Mouse (Mus musculus): Measurements from ENCODE around the gene Frmpd2. TPM values are rescaled to one million over a fixed set of nuclear protein-coding genes. Genes with fewer than 3 reads are reported as not detected.

Gene Frmpd2
- total and polyA plus RNA-seq, 3 experiments = 0.11 TPM; not detected in 2

DNA sequence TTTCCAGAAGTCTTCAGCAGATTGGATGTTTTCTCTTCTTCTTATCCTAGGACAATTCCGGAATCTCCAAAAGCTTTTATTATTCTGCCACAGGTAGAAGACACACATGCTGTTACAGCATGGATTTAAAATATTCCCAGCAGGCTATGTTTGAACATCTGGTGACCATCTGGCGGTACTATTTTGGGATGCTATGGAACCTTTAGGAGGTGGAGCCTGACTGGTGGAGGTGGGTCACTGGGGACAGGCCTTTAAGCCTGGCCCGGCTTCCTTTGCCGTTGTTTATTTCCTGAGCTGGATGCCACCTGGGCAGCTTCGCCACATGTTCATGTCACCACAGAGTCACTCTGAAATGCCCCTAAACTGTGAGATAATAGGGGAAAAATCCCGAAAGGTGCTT is 3.7 kb upstream of the Frmpd2 start:
- ATAC-seq (ENCODE audit: extremely low read depth, insufficient number of reproducible peaks, low FRiP score, poor library complexity, severe bottlenecking) (no peak), DNase-seq (ENCODE audit: low spot score) (no peak)
- TF ChIP-seq POLR2AphosphoS5 (IDR thresholded peaks at IDR 0.05; ENCODE audit: insufficient replicate concordance, low read depth, low read length) (no peak), TAL1 (conservative IDR thresholded peaks at IDR 0.05; ENCODE audit: low read depth, low read length) (no peak), GATA1 (IDR thresholded peaks at IDR 0.05; ENCODE audit: borderline replicate concordance, low read length) (no peak), GATA2 (IDR thresholded peaks at IDR 0.05; ENCODE audit: borderline replicate concordance, low read depth, low read length) (no peak), CTCF (IDR thresholded peaks at IDR 0.05; ENCODE audit: low read depth, low read length) (no peak)

GRCm38 (mm10) chr14:33474461-33474860 is 3.0 kb downstream of the Frmpd2 start:
- TF ChIP-seq GATA1 (IDR thresholded peaks at IDR 0.05; ENCODE audit: borderline replicate concordance, low read length) = no peak
- no peak for TF ChIP-seq POLR2AphosphoS5 (IDR thresholded peaks at IDR 0.05; ENCODE audit: insufficient replicate concordance, low read depth, low read length)
- no peak for TF ChIP-seq TAL1 (conservative IDR thresholded peaks at IDR 0.05; ENCODE audit: low read depth, low read length)
- no peak for TF ChIP-seq CTCF (IDR thresholded peaks at IDR 0.05; ENCODE audit: low read depth, low read length)
- no peak for TF ChIP-seq GATA2 (IDR thresholded peaks at IDR 0.05; ENCODE audit: borderline replicate concordance, low read depth, low read length)
- Histone ChIP-seq H3K36me3 (replicated peaks) (no peaks in the 10 kb centered on the region), H3K9me3 (replicated peaks) (no peaks in the 10 kb centered on the region), H3K27me3 (ENCODE audit: insufficient read depth, low read length) (0 out of 2 replicates have a peak, but pooled peaks cover 2% of the 10 kb centered on the region), H3K4me3 (ENCODE audit: low read depth, low read length) (no peak overlapping the region), H3K4me1 (ENCODE audit: insufficient read depth, low read depth, low read length) (no peaks in the 10 kb centered on the region)
- DNase-seq (ENCODE audit: low spot score) = no peak
- ATAC-seq (ENCODE audit: extremely low read depth, insufficient number of reproducible peaks, low FRiP score, poor library complexity, severe bottlenecking) = no peak

More for the DNA sequence above, 3.7 kb upstream of the Frmpd2 start:
- Histone ChIP-seq H3K36me3 (replicated peaks) (no peaks in the 10 kb centered on the region), H3K4me1 (ENCODE audit: insufficient read depth, low read depth, low read length) (no peaks in the 10 kb centered on the region), H3K9me3 (replicated peaks) (no peaks in the 10 kb centered on the region), H3K4me3 (ENCODE audit: low read depth, low read length) (no peak overlapping the region), H3K27me3 (ENCODE audit: insufficient read depth, low read length) (0 out of 2 replicates have a peak, but pooled peaks cover 2% of the 10 kb centered on the region)

DNA sequence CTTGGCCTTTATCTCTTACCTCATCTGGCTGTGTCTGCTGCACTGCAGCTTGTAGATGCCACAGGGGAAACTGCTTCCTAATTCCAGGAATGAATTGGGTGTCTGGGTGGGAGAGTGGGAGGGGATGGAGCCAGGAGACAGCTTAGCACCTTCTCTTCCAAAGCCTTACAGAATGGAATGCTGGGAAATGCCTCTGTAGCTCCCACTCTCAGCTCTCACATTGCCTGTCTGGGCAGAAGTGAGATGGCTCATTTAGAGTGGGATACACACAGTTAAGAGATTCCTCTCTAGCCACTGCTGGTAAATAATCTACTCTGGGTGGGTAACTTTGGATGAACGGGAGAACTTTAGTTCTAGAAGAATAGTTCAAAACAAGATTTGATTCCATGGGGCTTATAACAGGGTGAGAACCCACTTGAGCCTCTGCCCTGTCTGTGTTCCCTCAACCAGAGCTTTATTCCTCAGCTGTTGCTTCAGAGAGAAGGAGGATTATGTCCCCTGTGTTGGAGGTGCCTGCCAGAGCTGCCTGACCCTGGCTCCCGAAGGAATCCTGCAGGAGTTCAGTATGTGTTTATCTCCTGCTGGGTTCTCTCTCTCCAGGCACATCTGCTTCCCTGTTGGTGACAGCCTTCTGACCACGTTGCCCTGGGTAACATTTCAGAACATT is 4.7 kb downstream of the Frmpd2 start:
- TF ChIP-seq CTCF (IDR thresholded peaks at IDR 0.05; ENCODE audit: low read depth, low read length) (no peak), GATA1 (IDR thresholded peaks at IDR 0.05; ENCODE audit: borderline replicate concordance, low read length) (no peak)
- ATAC-seq (ENCODE audit: extremely low read depth, insufficient number of reproducible peaks, low FRiP score, poor library complexity, severe bottlenecking) (no peak), DNase-seq (ENCODE audit: low spot score) (no peak)

GRCm38 (mm10) chr14:33481991-33482390 is 10.5 kb downstream of the Frmpd2 start:
- ATAC-seq (ENCODE audit: extremely low read depth, insufficient number of reproducible peaks, low FRiP score, poor library complexity, severe bottlenecking) (no peak), DNase-seq (ENCODE audit: low spot score) (no peak)
- H3K4me1 ChIP-seq (ENCODE audit: insufficient read depth, low read depth, low read length) = no peaks in the 10 kb centered on the region
- no peaks in the 10 kb centered on the region for H3K36me3 ChIP-seq (replicated peaks)
- H3K27me3 ChIP-seq (ENCODE audit: insufficient read depth, low read length) = no peaks in the 10 kb centered on the region
- no peak for TF ChIP-seq POLR2AphosphoS5 (IDR thresholded peaks at IDR 0.05; ENCODE audit: insufficient replicate concordance, low read depth, low read length)
- no peak overlapping the region for H3K4me3 ChIP-seq (ENCODE audit: low read depth, low read length)
- peaks cover 9% of the 10 kb centered on the region for H3K9me3 ChIP-seq (replicated peaks)

More for the DNA sequence above, 4.7 kb downstream of the Frmpd2 start:
- Histone ChIP-seq H3K27me3 (ENCODE audit: insufficient read depth, low read length) (0 out of 2 replicates have a peak, but pooled peaks cover 2% of the 10 kb centered on the region), H3K9me3 (replicated peaks) (no peaks in the 10 kb centered on the region), H3K4me3 (ENCODE audit: low read depth, low read length) (no peak overlapping the region), H3K4me1 (ENCODE audit: insufficient read depth, low read depth, low read length) (no peaks in the 10 kb centered on the region), H3K36me3 (replicated peaks) (no peaks in the 10 kb centered on the region)

DNA sequence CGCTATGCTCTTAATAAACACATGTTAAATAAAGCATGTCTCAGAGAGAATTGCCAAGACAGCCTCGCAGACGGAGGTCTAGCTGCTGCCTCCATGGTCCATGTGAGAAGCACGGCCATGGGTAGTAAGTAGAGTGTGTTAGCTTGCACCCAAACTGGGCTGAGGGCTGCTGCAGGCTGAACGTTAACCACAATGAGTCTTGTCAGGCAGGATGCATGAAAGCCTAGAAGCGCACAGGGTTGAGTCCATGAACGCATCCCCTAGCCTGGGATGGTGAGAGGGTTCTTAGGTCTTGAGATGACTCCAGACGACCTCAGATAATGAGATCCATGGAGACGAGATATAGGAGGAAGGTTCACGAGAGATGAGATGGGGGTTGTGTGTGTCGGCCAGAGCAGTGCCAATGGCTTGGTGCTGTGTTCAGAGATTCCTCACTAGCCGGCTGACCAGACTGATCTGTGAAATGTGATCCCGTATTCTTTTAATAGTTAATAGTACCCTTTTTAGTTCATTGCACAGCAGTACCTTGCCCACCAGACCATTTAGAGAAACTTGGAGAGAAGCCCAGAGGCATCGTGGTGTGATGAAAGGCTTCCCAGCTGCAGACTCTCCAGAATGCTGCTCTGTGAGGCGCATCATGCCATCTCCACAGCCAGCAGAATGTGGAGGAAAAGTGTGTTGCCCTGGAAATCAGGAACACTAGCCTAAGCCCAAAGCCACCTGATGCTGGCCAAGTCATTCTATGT is 16.5 kb downstream of the Frmpd2 start:
- DNase-seq (ENCODE audit: low spot score) = no peak

GRCm38 (mm10) chr14:33495226-33495625 is 23.7 kb downstream of the Frmpd2 start:
- Histone ChIP-seq H3K4me3 (ENCODE audit: low read depth, low read length) (no peak overlapping the region), H3K9me3 (replicated peaks) (peaks cover 18% of the 10 kb centered on the region), H3K4me1 (ENCODE audit: insufficient read depth, low read depth, low read length) (no peaks in the 10 kb centered on the region), H3K27me3 (ENCODE audit: insufficient read depth, low read length) (no peaks in the 10 kb centered on the region), H3K36me3 (replicated peaks) (no peaks in the 10 kb centered on the region)
- TF ChIP-seq POLR2AphosphoS5 (IDR thresholded peaks at IDR 0.05; ENCODE audit: insufficient replicate concordance, low read depth, low read length) (no peak), GATA2 (IDR thresholded peaks at IDR 0.05; ENCODE audit: borderline replicate concordance, low read depth, low read length) (no peak), GATA1 (IDR thresholded peaks at IDR 0.05; ENCODE audit: borderline replicate concordance, low read length) (no peak), TAL1 (conservative IDR thresholded peaks at IDR 0.05; ENCODE audit: low read depth, low read length) (no peak), CTCF (IDR thresholded peaks at IDR 0.05; ENCODE audit: low read depth, low read length) (no peak)
- ATAC-seq (ENCODE audit: extremely low read depth, insufficient number of reproducible peaks, low FRiP score, poor library complexity, severe bottlenecking) (no peak), DNase-seq (ENCODE audit: low spot score) (no peak)

More for the DNA sequence above, 16.5 kb downstream of the Frmpd2 start:
- ATAC-seq (ENCODE audit: extremely low read depth, insufficient number of reproducible peaks, low FRiP score, poor library complexity, severe bottlenecking) = no peak
- Histone ChIP-seq H3K4me3 (ENCODE audit: low read depth, low read length) (no peak overlapping the region), H3K4me1 (ENCODE audit: insufficient read depth, low read depth, low read length) (no peaks in the 10 kb centered on the region), H3K27me3 (ENCODE audit: insufficient read depth, low read length) (no peaks in the 10 kb centered on the region), H3K36me3 (replicated peaks) (no peaks in the 10 kb centered on the region), H3K9me3 (replicated peaks) (peaks cover 14% of the 10 kb centered on the region)
- no peak for TF ChIP-seq CTCF (IDR thresholded peaks at IDR 0.05; ENCODE audit: low read depth, low read length)
- no peak for TF ChIP-seq POLR2AphosphoS5 (IDR thresholded peaks at IDR 0.05; ENCODE audit: insufficient replicate concordance, low read depth, low read length)
- no peak for TF ChIP-seq GATA1 (IDR thresholded peaks at IDR 0.05; ENCODE audit: borderline replicate concordance, low read length)
- no peak for TF ChIP-seq TAL1 (conservative IDR thresholded peaks at IDR 0.05; ENCODE audit: low read depth, low read length)
